Mouse (Mus musculus) heart, postnatal 0 days (tissue): Measurements from ENCODE around the gene Ankrd52.

Source experiments
- CTCF ChIP-seq: IDR thresholded peaks from 2 replicates; pipeline ENCODE4 v1.5.1; 2016; ENCODE audit warnings: antibody characterized with exemption, control low read depth, low read depth
- EP300 ChIP-seq: IDR thresholded peaks from 2 replicates; pipeline ENCODE4 v1.6.1; 2016; ENCODE audit warnings: antibody characterized with exemption, low read depth

GRCm38 (mm10) chr10:128376455-128377211, at the start of gene Ankrd52:
- TF ChIP-seq CTCF (peak; percentile 32), EP300 (no peak)
